Mouse (Mus musculus) G1E (cell line): ENCODE data around the gene Stxbp3.

Source experiments
- CTCF ChIP-seq: IDR thresholded peaks from 2 replicates; pipeline ENCODE4 v1.5.1; 2012; ENCODE audit warnings: low read depth, low read length, inconsistent platforms, mixed read lengths
- GATA1 ChIP-seq: IDR thresholded peaks from 2 replicates; pipeline ENCODE4 v1.6.1; 2012; ENCODE audit warnings: borderline replicate concordance, low read length, inconsistent platforms, mixed read lengths
- GATA2 ChIP-seq: IDR thresholded peaks from 2 replicates; pipeline ENCODE4 v1.6.1; 2012; ENCODE audit warnings: low read depth, low read length, inconsistent platforms, borderline replicate concordance
- POLR2AphosphoS5 ChIP-seq: IDR thresholded peaks from 2 replicates; pipeline ENCODE4 v1.6.1; 2012; ENCODE audit warnings: low read depth, low read length, inconsistent platforms; ENCODE audit not compliant: insufficient replicate concordance
- TAL1 ChIP-seq: conservative IDR thresholded peaks from 2 replicates; pipeline ENCODE4 v1.6.1; 2012; ENCODE audit warnings: low read depth, low read length, inconsistent platforms, mixed read lengths

DNA sequence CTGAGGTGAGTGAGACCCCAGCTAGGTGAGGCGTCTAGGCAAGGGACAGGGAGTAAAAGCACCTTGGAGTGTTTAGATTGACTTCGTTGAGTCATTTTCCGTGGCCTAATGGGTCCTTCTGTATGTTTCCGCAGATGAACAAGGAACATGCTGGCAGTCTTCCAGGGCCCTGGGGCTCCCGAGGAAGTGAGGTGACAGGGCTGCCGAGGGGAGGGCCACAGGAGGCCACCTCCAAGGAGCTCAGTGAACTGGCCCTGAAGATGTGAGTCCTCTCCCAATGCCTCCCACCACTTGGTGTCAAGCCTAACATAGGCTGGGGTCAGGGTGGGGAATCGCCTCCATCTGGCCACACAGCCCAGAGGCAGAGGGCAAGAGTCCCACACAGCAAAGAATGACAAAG lies 75.3 kb downstream of the Stxbp3 start:
- no peak for TF ChIP-seq CTCF
- TF ChIP-seq TAL1: no peak
- TF ChIP-seq POLR2AphosphoS5: no peak
- TF ChIP-seq GATA1: no peak
- no peak for TF ChIP-seq GATA2
